Mouse (Mus musculus): ENCODE results near the gene Olfr1242. TPM values are rescaled to one million over a fixed set of nuclear protein-coding genes. Genes with fewer than 3 reads are reported as not detected.

Gene Olfr1242
- total RNA-seq (2023): not detected

DNA sequence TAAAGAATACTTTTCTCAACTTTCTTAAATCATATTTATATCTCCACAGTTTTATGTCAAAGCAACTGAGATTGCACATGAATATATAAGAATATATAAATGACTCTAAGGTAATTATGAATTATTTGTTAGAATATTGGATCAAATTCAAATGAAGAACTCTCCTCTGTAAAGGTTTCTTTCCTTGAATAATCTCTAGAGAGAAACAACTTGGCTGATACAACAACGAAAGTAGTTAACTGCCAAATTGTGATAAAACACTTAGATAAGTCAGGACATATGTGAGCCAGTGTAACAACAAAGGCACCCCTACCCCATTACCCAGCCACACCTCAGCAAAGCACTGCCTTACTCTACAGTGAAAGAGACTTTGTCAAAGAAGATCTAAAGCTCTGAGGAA lies at the start of gene Olfr1242:
Gene Olfr1242 (minus strand): TSS at position 101 of the 400 bp plus-strand sequence.

DNA sequence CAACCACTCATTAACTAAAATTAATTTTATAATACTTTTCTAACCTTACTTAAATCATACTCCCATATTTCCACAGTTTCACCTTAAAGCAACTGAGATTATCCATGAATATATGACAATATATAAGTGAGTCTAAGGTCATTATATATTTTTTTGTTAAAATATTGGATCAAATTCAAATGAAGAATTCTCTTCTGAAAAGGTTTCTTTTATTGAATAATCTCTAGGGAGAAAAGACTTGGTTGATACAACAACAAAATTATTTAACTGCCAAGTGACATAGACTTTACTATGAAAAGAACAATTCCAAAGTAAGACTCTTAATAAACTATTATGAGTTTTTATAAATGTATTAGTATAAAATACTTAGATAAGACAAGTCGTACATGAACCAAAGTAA lies 33.3 kb upstream of the Olfr1242 start, which contains the start of gene Olfr1243:
Gene Olfr1243 (minus strand): TSS at position 101 of the 400 bp plus-strand sequence.

DNA sequence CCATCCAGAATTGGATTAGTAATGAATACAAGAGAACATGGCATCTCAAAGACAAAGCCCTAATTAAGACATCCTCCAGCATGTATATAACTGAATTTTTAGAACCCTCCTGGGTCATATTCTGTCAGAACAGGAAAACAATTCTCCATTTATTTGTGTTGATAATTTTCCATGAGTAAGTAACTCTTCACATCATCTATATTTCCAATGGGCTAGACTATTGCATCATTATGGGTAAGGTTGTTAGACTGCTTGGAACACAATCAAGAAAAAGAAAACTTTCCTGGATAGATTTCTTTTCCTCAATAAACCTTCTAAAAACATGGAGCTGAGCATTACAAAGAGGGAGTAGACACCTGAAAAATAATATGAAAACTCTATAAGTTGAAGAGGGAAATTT lies 11.1 kb downstream of the Olfr1242 start, which contains the start of gene Olfr1241:
Gene Olfr1241 (minus strand): TSS at position 101 of the 400 bp plus-strand sequence.

DNA sequence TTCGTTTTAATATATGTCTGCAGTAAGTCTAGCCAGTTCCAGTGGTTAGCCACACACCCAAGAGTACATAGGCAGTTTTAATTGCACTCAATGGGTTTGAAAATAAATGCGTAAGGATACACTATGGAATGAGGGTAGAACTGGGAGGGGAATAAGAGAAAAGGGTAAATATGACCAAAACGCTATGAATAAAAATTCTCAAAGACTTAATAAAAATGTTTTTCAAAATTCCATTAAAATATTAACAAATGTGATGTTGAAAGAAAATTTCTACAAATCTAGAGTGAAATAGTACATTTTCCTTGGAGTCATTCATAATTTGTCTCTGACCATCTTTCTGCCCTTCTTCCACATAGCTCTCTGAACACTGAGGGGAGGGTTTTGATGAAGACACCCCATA lies 55.2 kb downstream of the Olfr1242 start, which contains the start of gene Olfr1240:
Gene Olfr1240 (minus strand): TSS at position 101 of the 400 bp plus-strand sequence.

Other genes starting within 250 kb of the Olfr1242 start
- not detected for gene Olfr1228, start 244.3 kb downstream of the Olfr1242 start, total RNA-seq (2023)
- gene Olfr1229, start 210.3 kb downstream of the Olfr1242 start, total RNA-seq (2023): not detected
- gene Olfr1230, start 201.1 kb downstream of the Olfr1242 start, total RNA-seq (2023): not detected
- gene Olfr1231, start 191.3 kb downstream of the Olfr1242 start, total RNA-seq (2023): not detected
- gene Olfr1232, start 168.7 kb downstream of the Olfr1242 start, total RNA-seq (2023): not detected
- not detected for gene Olfr1233, start 155.9 kb downstream of the Olfr1242 start, total RNA-seq (2023)
- not detected for gene Olfr1234, start 133.5 kb downstream of the Olfr1242 start, total RNA-seq (2023)
- not detected for gene Olfr1238, start 88.7 kb downstream of the Olfr1242 start, total RNA-seq (2023)
- gene Olfr1239, start 77.9 kb downstream of the Olfr1242 start, total RNA-seq (2023): not detected
- not detected for gene Olfr1240, start 55.3 kb downstream of the Olfr1242 start, total RNA-seq (2023)
- gene Olfr1241, start 11.2 kb downstream of the Olfr1242 start, total RNA-seq (2023): not detected
- gene Olfr1243, start 33.2 kb upstream of the Olfr1242 start, total RNA-seq (2023): not detected
- gene Olfr1245, start 80.1 kb upstream of the Olfr1242 start, total RNA-seq (2023): not detected
- gene Olfr1246, start 94.8 kb upstream of the Olfr1242 start, total RNA-seq (2023): not detected
- under 1 TPM; 0.10 to 0.15 TPM for gene Olfr1247, start 115.8 kb upstream of the Olfr1242 start, total RNA-seq (2023)
- gene Olfr1248, start 119.9 kb upstream of the Olfr1242 start, total RNA-seq (2023): not detected
- not detected for gene Olfr1249, start 136.6 kb upstream of the Olfr1242 start, total RNA-seq (2023)
- gene Olfr1250, start 163.1 kb upstream of the Olfr1242 start, total RNA-seq (2023): not detected
- gene Olfr1251, start 173.6 kb upstream of the Olfr1242 start, total RNA-seq (2023): not detected
- not detected for gene Olfr1252, start 226.7 kb upstream of the Olfr1242 start, total RNA-seq (2023)